Mouse (Mus musculus) lung, adult 2 months (tissue): ENCODE measurements around the gene Kcnh4.

Experiments
- CTCF ChIP-seq: fragments of 200-500 bp; IDR thresholded peaks from 2 replicates; pipeline ENCODE4 v1.5.1; 2011; ENCODE audit warnings: mild to moderate bottlenecking, low read length, control low read depth; ENCODE audit not compliant: insufficient read depth
- POLR2A ChIP-seq: fragments of 200-500 bp; IDR thresholded peaks from 2 replicates; pipeline ENCODE4 v1.6.1; 2011; ENCODE audit warnings: low read depth, mild to moderate bottlenecking, control low read depth, low read length, borderline replicate concordance; ENCODE audit errors: extremely low read depth

DNA sequence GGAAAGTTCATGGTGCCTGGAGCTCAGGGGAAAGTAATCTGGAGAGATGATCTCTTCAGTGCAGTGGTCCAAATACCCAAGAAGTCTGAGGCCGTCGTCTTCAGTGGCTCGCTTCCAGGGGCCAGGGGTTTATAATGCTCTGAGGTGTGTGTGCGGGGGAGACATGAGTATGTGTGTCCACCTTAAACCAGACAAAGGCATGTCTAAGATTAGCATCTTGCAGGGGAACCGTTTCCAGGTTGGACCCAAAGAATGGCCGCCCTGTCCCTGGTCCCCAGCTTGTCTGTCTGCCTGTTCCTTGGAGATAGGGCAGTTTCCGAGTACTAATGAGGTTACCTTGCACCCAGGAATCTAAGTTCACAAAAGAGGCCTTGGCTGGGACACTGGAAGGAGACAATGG, 3.1 kb upstream of the Kcnh4 start, which contains the start of gene Hcrt:
- TF ChIP-seq CTCF (no peak), POLR2A (no peak)
